Mouse (Mus musculus): ENCODE measurements around the gene Slc6a19. TPM values are rescaled to one million over a fixed set of nuclear protein-coding genes. Genes with fewer than 3 reads are reported as not detected.

Gene Slc6a19
- polyA plus RNA-seq, 1 experiment from 2014 or later = 0.56 TPM

DNA sequence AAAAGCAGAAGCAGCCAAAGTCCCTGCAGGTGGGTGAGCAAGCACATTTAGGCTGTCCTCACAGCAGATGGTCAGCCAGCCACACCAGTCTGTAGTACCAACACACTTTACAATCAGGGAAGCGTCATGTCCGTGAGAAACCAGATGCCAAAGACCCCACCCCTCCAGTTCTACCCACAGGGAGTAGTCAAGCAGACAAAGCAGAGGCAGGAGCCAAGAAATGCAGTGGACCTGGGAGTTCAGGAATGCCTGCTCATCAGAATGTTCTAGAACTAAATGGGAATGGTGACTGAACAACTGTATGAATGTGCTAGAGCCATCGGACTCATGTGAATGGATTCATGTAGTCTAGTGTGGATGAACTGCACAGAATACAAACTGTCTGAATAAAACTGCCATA is 17.1 kb downstream of the Slc6a19 start:
- H3K4me1 ChIP-seq (replicated peaks) = no peaks in the 10 kb centered on the region
- H3K27me3 ChIP-seq = no peaks in the 10 kb centered on the region
- no peak overlapping the region for H3K4me3 ChIP-seq
- no peak overlapping the region for H3K27ac ChIP-seq (replicated peaks)
- H3K36me3 ChIP-seq = no peaks in the 10 kb centered on the region
- WGBS = 67% methylated on average over 3 of the region's 3 CpGs
- no peaks in the 10 kb centered on the region for H3K9me3 ChIP-seq
- ATAC-seq (ENCODE audit: low read depth) = no peak
- H3K9ac ChIP-seq = no peak overlapping the region
- no peak overlapping the region for H3K4me2 ChIP-seq

- WGBS = 87% methylated on average over 6 of the region's 6 CpGs
- no peaks in the 10 kb centered on the region for H3K9me3 ChIP-seq
- ATAC-seq (ENCODE audit: low read depth) = no peak
Observed at GRCm38 (mm10) chr13:73685502-73685901, 19.2 kb downstream of the Slc6a19 start.

DNA sequence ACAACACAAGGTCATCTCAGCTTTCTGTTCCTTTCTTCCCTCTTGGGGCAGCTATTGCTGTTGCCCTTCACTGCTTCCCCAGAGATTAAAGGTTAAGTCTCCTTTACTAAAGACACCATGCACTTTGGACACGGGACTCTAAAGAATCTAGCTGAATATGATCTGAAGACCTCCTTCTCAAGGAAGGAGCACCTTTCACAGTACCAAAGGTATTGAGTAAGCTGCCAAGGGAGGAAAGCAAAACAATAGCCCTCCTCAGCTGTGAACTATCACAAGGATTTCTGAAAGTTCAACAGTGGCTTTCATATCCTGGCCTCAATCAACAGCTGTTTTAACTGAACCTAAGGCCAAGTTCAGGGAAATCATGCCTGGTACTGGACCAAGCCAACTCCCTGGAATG is 20.3 kb downstream of the Slc6a19 start:
- no peaks in the 10 kb centered on the region for H3K9me3 ChIP-seq
- no peak for ATAC-seq (ENCODE audit: low read depth)
- no peak overlapping the region for H3K4me3 ChIP-seq
- no peaks in the 10 kb centered on the region for H3K27me3 ChIP-seq
- H3K36me3 ChIP-seq = no peaks in the 10 kb centered on the region
- H3K9ac ChIP-seq = no peak overlapping the region
- no peaks in the 10 kb centered on the region for H3K4me1 ChIP-seq (replicated peaks)
- H3K4me2 ChIP-seq = no peak overlapping the region
- H3K27ac ChIP-seq (replicated peaks) = no peak overlapping the region
- WGBS = 83% methylated on average over 1 of the region's 1 CpGs

More at GRCm38 (mm10) chr13:73685502-73685901, 19.2 kb downstream of the Slc6a19 start:
- H3K27me3 ChIP-seq = no peaks in the 10 kb centered on the region
- H3K27ac ChIP-seq (replicated peaks) = no peak overlapping the region
- H3K4me2 ChIP-seq = no peak overlapping the region
- no peak overlapping the region for H3K9ac ChIP-seq
- H3K4me3 ChIP-seq = no peak overlapping the region
- H3K36me3 ChIP-seq = no peaks in the 10 kb centered on the region
- no peaks in the 10 kb centered on the region for H3K4me1 ChIP-seq (replicated peaks)

DNA sequence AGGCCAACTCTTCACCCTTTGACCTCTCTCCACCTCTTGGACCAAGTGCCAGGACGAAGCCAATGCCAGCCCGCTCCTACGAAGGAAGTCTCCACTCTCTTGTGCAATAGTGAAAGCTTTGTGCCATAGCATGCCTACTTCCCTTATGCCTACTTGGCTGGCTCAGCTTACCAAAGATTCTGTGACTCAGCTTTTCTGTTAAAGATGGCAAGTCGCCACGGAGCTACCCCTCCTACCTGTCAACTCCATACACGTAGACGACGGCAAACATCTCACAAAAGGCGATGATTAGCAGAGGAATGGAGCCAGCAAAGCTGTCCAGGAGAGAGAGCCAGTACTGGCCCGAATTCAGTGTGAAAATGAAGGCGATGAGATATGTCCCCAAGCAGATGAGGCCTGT is 21.0 kb downstream of the Slc6a19 start:
- H3K27ac ChIP-seq (replicated peaks) = no peak overlapping the region
- H3K4me2 ChIP-seq = no peak overlapping the region
- no peak overlapping the region for H3K9ac ChIP-seq
- H3K9me3 ChIP-seq = no peaks in the 10 kb centered on the region
- 90% methylated on average over 11 of the region's 11 CpGs for WGBS
- H3K27me3 ChIP-seq = no peaks in the 10 kb centered on the region
- H3K36me3 ChIP-seq = no peaks in the 10 kb centered on the region
- no peak for ATAC-seq (ENCODE audit: low read depth)
- H3K4me3 ChIP-seq = no peak overlapping the region
- no peaks in the 10 kb centered on the region for H3K4me1 ChIP-seq (replicated peaks)

DNA sequence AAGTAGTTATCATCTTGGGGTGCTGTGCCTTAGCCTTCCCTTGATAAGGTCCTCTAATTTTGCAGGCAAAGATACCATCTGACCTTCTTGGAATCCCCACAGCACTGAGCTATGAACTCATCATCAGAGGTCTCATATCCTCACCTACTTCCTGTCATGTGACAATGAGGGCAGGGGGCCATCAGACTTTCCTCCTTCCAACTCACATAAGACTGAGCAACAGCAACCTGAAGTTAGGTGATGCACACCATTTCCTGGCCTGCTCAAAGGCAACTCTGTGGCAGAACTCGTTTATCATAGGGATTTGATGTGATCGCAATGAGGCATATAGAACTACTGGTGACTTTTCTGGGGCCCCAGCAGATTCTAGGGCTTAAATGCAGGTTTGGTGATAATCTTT is 22.4 kb downstream of the Slc6a19 start:
- ATAC-seq (ENCODE audit: low read depth) = no peak
- no peak overlapping the region for H3K4me2 ChIP-seq
- H3K4me1 ChIP-seq (replicated peaks) = no peaks in the 10 kb centered on the region
- H3K9ac ChIP-seq = no peak overlapping the region
- no peaks in the 10 kb centered on the region for H3K36me3 ChIP-seq
- H3K9me3 ChIP-seq = no peaks in the 10 kb centered on the region
- 81% methylated on average over 2 of the region's 2 CpGs for WGBS
- H3K27ac ChIP-seq (replicated peaks) = no peak overlapping the region
- H3K4me3 ChIP-seq = no peak overlapping the region
- H3K27me3 ChIP-seq = no peaks in the 10 kb centered on the region

GRCm38 (mm10) chr13:73680394-73680793 is 24.3 kb downstream of the Slc6a19 start:
- Histone ChIP-seq H3K27me3 (no peaks in the 10 kb centered on the region), H3K36me3 (no peaks in the 10 kb centered on the region), H3K9me3 (no peaks in the 10 kb centered on the region), H3K4me2 (no peak overlapping the region), H3K4me1 (replicated peaks) (no peaks in the 10 kb centered on the region), H3K9ac (no peak overlapping the region), H3K4me3 (no peak overlapping the region), H3K27ac (replicated peaks) (no peak overlapping the region)
- WGBS = 35% methylated on average over 1 of the region's 1 CpGs
- ATAC-seq (ENCODE audit: low read depth) = no peak

DNA sequence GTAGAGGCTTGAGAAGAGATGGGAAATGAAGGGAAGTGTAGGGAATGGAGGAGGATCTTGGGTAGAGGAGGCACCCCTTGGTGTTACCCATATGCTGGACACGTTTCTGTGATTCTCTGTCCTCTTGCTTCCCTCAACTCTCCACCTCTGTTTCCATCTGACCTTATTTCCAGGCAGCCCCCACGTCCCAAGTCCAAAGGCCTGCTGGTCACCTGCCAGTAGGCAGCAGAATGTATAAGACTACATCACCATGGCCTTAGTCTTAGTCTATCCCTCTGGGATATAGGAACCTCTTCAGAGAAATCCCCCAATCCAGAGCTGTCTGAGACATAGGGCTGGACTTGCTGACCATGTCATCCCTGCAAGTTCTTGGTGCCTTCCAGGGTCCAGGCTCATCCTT is 25.4 kb downstream of the Slc6a19 start:
- Histone ChIP-seq H3K4me3 (no peak overlapping the region), H3K4me1 (replicated peaks) (no peaks in the 10 kb centered on the region), H3K27ac (replicated peaks) (no peak overlapping the region), H3K36me3 (no peaks in the 10 kb centered on the region), H3K9ac (no peak overlapping the region), H3K9me3 (no peaks in the 10 kb centered on the region), H3K4me2 (no peak overlapping the region), H3K27me3 (no peaks in the 10 kb centered on the region)
- no peak for ATAC-seq (ENCODE audit: low read depth)
- 60% methylated on average over 2 of the region's 2 CpGs for WGBS

GRCm38 (mm10) chr13:73677853-73678252 is 26.8 kb downstream of the Slc6a19 start, which contains the start of gene Slc6a18:
Gene Slc6a18, minus strand, starts transcription at chr13:73678023.
- Histone ChIP-seq H3K4me1 (replicated peaks) (no peaks in the 10 kb centered on the region), H3K9me3 (no peaks in the 10 kb centered on the region), H3K4me3 (no peak within 1 kb of the TSS), H3K27ac (replicated peaks) (no peak within 1 kb of the TSS), H3K9ac (no peak within 1 kb of the TSS), H3K4me2 (no peak within 1 kb of the TSS), H3K27me3 (no peaks in the 10 kb centered on the region), H3K36me3 (no peaks in the 10 kb centered on the region)
- WGBS = 90% methylated on average over 3 of the region's 3 CpGs
- ATAC-seq (ENCODE audit: low read depth) = no peak

DNA sequence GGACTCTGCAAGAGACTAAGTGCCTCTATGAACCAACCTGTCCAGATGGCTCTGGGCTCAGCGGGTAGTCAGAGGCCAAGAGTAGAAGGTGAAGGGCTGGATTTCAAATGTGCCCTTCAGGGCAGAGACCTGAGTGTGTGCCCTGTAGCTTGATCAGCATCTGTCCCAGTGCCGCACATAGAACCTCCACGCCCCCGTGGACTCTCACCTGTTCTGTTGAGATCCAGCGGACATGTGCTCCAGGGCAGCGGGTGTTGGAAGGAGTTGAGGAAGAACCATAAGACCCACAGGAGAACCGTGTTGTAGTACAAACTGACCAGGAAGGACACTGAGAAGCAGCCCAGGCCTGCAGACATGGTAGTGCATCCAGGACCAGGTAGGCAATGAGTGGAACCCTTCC is 29.5 kb downstream of the Slc6a19 start:
- no peak overlapping the region for H3K4me2 ChIP-seq
- H3K36me3 ChIP-seq = no peaks in the 10 kb centered on the region
- H3K9me3 ChIP-seq = no peaks in the 10 kb centered on the region
- no peak overlapping the region for H3K9ac ChIP-seq
- H3K27ac ChIP-seq (replicated peaks) = no peak overlapping the region
- no peak for ATAC-seq (ENCODE audit: low read depth)
- no peaks in the 10 kb centered on the region for H3K27me3 ChIP-seq
- no peak overlapping the region for H3K4me3 ChIP-seq
- 93% methylated on average over 7 of the region's 7 CpGs for whole genome bisulfite sequencing
- no peaks in the 10 kb centered on the region for H3K4me1 ChIP-seq (replicated peaks)

DNA sequence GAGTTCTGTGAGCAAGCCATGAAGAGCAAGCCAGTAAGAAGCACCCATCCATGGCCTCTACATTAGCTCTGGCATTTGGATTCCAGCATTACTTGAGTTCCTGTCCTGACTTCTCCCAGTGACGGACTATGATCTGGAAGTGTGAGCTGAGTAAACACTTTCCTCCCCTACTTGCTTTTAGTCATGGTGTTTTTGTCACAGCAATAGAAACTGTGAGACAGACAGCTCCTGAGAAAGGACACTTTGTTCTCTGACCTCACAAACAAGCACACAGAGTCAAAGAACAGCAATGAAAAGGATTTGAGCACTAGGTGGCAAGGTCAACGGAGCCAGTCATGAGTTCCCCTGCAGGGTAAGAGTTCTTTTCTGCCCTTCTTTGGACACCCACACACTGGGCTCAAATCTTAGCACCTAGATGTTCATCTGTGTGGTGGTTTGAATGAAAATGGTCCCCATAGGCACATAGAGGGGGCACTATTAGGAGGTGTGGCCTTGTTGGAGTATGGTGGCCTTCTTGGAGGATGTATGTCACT is 44.4 kb downstream of the Slc6a19 start:
- Histone ChIP-seq H3K9ac (no peak overlapping the region), H3K27ac (replicated peaks) (no peak overlapping the region), H3K27me3 (no peaks in the 10 kb centered on the region), H3K4me1 (replicated peaks) (no peaks in the 10 kb centered on the region), H3K9me3 (no peaks in the 10 kb centered on the region), H3K4me2 (no peak overlapping the region), H3K36me3 (no peaks in the 10 kb centered on the region), H3K4me3 (no peak overlapping the region)
- ATAC-seq (ENCODE audit: low read depth) = no peak
- 66% methylated on average over 2 of the region's 2 CpGs for WGBS

GRCm38 (mm10) chr13:73658953-73659352 is 45.7 kb downstream of the Slc6a19 start:
- Histone ChIP-seq H3K27ac (replicated peaks) (no peak overlapping the region), H3K9me3 (no peaks in the 10 kb centered on the region), H3K4me3 (no peak overlapping the region), H3K4me1 (replicated peaks) (no peaks in the 10 kb centered on the region), H3K4me2 (no peak overlapping the region), H3K36me3 (no peaks in the 10 kb centered on the region), H3K27me3 (no peaks in the 10 kb centered on the region), H3K9ac (no peak overlapping the region)
- ATAC-seq (ENCODE audit: low read depth) = no peak
- 45% methylated on average over 2 of the region's 2 CpGs for WGBS

- no peaks in the 10 kb centered on the region for H3K4me1 ChIP-seq (replicated peaks)
- H3K4me2 ChIP-seq = no peak overlapping the region
- no peak for ATAC-seq (ENCODE audit: low read depth)
- no peaks in the 10 kb centered on the region for H3K27me3 ChIP-seq
- H3K4me3 ChIP-seq = no peak overlapping the region
- H3K9ac ChIP-seq = no peak overlapping the region
- 81% methylated on average over 3 of the region's 3 CpGs for WGBS
- H3K9me3 ChIP-seq = no peaks in the 10 kb centered on the region
- H3K27ac ChIP-seq (replicated peaks) = no peak overlapping the region
- peaks cover 4% of the 10 kb centered on the region; the same call in 1 of the 2 replicates for H3K36me3 ChIP-seq
Observed at GRCm38 (mm10) chr13:73654976-73655375, 49.7 kb downstream of the Slc6a19 start.

DNA sequence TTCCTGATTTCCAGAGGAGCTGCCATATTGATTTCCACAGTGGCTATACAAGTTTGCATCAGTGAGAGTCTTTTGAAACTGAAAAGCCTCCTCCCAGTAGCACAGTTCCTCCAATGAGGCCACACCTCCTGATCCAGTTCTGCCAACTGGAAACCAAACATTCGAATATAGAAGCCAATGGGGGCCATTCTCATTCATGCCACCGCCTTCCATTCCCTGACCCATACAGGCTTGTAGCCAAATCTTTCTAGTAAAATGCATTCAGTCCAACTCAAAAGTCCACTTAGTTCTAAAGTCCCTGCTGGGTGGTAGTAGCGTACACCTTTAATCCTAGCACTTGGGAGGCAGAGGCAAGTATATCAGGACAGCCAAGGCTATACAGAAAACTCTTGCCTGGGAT is 51.4 kb downstream of the Slc6a19 start:
- H3K27ac ChIP-seq (replicated peaks) = no peak overlapping the region
- no peak overlapping the region for H3K4me3 ChIP-seq
- WGBS = 86% methylated on average over 3 of the region's 3 CpGs
- no peak overlapping the region for H3K4me2 ChIP-seq
- H3K9ac ChIP-seq = no peak overlapping the region
- no peaks in the 10 kb centered on the region for H3K4me1 ChIP-seq (replicated peaks)
- ATAC-seq (ENCODE audit: low read depth) = no peak
- H3K9me3 ChIP-seq = no peaks in the 10 kb centered on the region
- H3K27me3 ChIP-seq = no peaks in the 10 kb centered on the region
- peaks cover 15% of the 10 kb centered on the region for H3K36me3 ChIP-seq

Measured in neural tube, embryonic 13.5 days (tissue).